Mouse (Mus musculus) Patski (cell line): ENCODE measurements around the gene Agps. TPM values are rescaled to one million over a fixed set of nuclear protein-coding genes. Genes with fewer than 3 reads are reported as not detected.
A peak's percentile ranks its signal among the peaks of the same experiment; 100 is the strongest.

Experiments used
- ATAC-seq: fragments of 100-300 bp; one replicate; pipeline ENCODE4 v1.8.0; 2021
- CTCF ChIA-PET: fragments of 350-600 bp; sonication (Branson Sonifier 250); formaldehyde crosslinking; loops from one replicate; lab custom pipeline; 2022; ENCODE audit warnings: inconsistent platforms; lab: Charles Lee
- POLR2A ChIA-PET: fragments of 350-600 bp; sonication (Branson Sonifier 250); formaldehyde crosslinking; loops from one replicate; lab custom pipeline; 2022; ENCODE audit warnings: antibody characterized with exemption, inconsistent platforms; lab: Charles Lee
- DNase-seq: peaks from one replicate; pipeline ENCODE4 v3.0.0-alpha.2; 2011; ENCODE audit warnings: low read depth, low spot score
- H3K27me3 ChIP-seq: fragments of 371-371 bp; one replicate; pipeline ENCODE4 v1.5.1; 2021
- CTCF ChIP-seq: fragments of 100-300 bp; IDR thresholded peaks from one replicate; pipeline ENCODE4 v1.5.1; 2021
- in situ Hi-C: fragments of 300-500 bp; cut with MboI; formaldehyde crosslinking; loops from 3 replicates; pipeline ENCODE4 v1.11.1; 2018; ENCODE audit warnings: low pct_unique_long_range_greater_than_20kb, mixed read lengths
- polyA plus RNA-seq: library from polyadenylated mRNA; unstranded; gene quantifications from one replicate; pipeline ENCODE4 v1.2.3, GENCODE M21; 2021

The Agps gene
- polyA plus RNA-seq, result 37.0 TPM

- CTCF ChIA-PET, result no interaction called here
- POLR2A ChIA-PET, result interaction anchor here (0.5 to 0.6 kb wide), 2 partner anchors 195 to 907 kb away, joined by 3 to 5 read pairs; no protein-coding TSS in a partner anchor
- ATAC-seq (peak; percentile 93), DNase-seq (no peak)
- TF ChIP-seq CTCF, result no peak
- in situ Hi-C loops, result no loop called here
- no peaks in the 10 kb centered on the region for H3K27me3 ChIP-seq
Observed at GRCm38 (mm10) chr2:75831881-75832633, at the start of gene Agps. Gene Agps, plus strand, starts transcription at chr2:75832177.

DNA sequence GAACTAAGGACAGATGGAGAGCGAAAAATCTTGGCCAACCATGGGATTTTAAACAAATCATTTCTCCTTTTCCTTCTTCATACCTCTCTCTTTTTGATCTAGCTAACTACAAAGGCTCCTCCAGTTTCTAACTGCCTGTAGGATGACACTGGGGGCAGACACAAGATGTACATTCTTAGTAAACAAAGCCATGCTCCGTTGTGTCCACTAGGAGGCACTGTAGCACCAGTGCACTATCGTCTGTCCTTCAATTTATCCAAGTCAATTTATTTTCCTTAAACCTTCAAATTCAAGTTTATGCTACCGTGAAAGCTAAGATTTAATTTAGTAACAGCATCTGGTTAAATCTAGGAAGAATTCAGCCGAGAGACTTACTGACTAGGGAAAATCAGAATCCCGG, 45.9 kb upstream of the Agps start:
- POLR2A ChIA-PET, result interaction anchor here (0.6 kb wide), 1 partner anchor 78 kb away, joined by 3 read pairs; no protein-coding TSS in a partner anchor
- CTCF ChIA-PET, result interaction anchor here (0.6 to 3.1 kb wide), 27 partner anchors 9 to 191 kb away, joined by 3 to 16 read pairs (median 4); no protein-coding TSS in a partner anchor
- DNase-seq, result no peak
- no peaks in the 10 kb centered on the region for H3K27me3 ChIP-seq
- in situ Hi-C loops, result loop anchor here (5.0 kb wide), 2 partner anchors 61 to 96 kb away; no protein-coding TSS in a partner anchor
- ATAC-seq, result no peak
- TF ChIP-seq CTCF, result peak; percentile 91

GRCm38 (mm10) chr2:75788511-75788910, 43.5 kb upstream of the Agps start:
- ATAC-seq, result no peak
- H3K27me3 ChIP-seq, result no peaks in the 10 kb centered on the region
- in situ Hi-C loops, result loop anchor here (5.0 kb wide), 2 partner anchors 59 to 94 kb away; no protein-coding TSS in a partner anchor
- CTCF ChIA-PET, result interaction anchor here (1.2 to 1.3 kb wide), 2 partner anchors 58 to 67 kb away, joined by 4 read pairs; no protein-coding TSS in a partner anchor
- DNase-seq, result no peak
- POLR2A ChIA-PET, result no interaction called here
- no peak for TF ChIP-seq CTCF

- ATAC-seq, result no peak
- ChIA-PET POLR2A (no interaction called here), CTCF (interaction anchor here (0.9 kb wide), 1 partner anchor 11 kb away, joined by 4 read pairs; no protein-coding TSS in a partner anchor)
- in situ Hi-C loops, result loop anchor here (5.0 kb wide), 4 partner anchors 57 to 282 kb away; no protein-coding TSS in a partner anchor
- DNase-seq, result no peak
- TF ChIP-seq CTCF, result no peak
- H3K27me3 ChIP-seq, result no peaks in the 10 kb centered on the region
Observed at GRCm38 (mm10) chr2:75789959-75790523, 41.9 kb upstream of the Agps start.

DNA sequence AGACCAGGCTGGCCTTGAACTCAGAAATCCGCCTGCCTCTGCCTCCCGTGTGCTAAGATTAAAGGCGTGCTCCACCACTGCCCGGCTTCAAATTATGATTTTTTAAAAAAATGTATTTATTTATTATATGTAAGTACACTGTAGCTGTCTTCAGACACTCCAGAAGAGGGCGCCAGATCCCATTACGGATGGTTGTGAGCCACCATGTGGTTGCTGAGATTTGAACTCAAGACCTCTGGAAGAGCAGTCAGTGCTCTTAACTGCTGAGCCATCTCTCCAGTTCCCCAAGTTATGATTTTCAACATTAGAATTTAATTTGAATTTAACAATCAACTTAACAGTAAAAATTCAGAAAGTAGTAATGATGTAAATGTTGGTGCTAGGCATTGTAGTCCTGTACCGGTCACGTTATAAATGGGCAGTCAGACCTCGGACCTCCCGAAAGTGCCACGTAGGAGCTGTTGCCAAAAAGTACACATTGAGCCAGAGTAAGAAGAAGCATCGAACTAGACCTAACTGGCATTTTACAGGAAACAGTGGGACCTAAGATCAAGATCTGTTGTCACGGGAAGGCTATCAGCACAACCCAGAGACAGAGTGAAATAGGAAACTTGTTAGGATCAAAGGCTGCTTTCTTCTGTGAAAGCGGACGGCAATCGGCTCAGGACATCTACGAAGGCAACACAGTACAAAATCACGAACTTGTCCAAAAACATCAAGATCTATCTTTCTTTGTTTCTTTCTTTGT, 40.2 kb upstream of the Agps start:
- in situ Hi-C loops, result loop anchor here (5.0 kb wide), 2 partner anchors 181 to 281 kb away; no protein-coding TSS in a partner anchor
- ChIA-PET CTCF (no interaction called here), POLR2A (no interaction called here)
- peak; percentile 54 for TF ChIP-seq CTCF
- ATAC-seq (no peak), DNase-seq (no peak)
- no peaks in the 10 kb centered on the region for H3K27me3 ChIP-seq

DNA sequence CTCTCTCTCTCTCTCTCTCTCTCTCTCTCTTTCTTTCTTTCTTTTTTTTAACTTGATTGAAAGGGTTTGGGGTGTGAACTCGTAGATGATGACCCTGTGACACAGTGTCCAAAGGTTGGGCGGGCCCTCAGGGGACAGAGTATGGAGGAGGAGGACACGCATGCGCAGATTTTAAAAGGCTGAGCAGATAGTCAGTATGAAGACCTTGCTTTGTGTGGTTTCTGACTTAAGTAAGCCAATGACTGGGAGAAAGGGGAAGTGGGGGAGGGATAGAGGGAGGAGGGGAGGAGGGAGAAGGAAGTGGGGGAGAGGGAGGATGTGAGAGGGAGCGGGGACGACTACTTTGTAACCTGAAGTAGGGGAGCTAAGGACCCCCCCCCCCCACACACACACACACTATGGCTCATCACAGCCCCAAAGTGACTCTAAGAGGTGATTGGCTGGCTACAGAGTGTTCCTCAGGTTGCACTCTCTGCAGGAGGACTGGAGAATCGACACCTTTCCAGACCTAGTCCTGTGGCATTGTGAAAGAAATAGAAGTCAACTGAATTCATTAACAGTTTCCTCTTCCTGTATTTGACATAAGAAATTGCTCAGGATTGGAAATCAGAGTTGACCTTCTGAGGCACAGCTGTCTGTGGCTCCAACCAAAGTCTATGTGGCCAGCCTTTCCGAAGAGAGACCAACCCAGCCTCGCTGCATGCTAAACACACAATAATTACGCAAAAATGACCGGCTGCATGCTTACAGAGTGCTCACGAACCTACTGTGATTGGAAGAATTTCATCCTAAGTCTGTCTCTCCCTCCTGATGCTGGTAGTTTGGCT, 39.4 kb upstream of the Agps start:
- ATAC-seq (no peak), DNase-seq (no peak)
- CTCF ChIA-PET, result no interaction called here
- in situ Hi-C loops, result loop anchor here (5.0 kb wide), 2 partner anchors 180 to 280 kb away; no protein-coding TSS in a partner anchor
- no peaks in the 10 kb centered on the region for H3K27me3 ChIP-seq
- no peak for TF ChIP-seq CTCF
- POLR2A ChIA-PET, result no interaction called here

- CTCF ChIA-PET, result no interaction called here
- DNase-seq (no peak), ATAC-seq (no peak)
- no peak for TF ChIP-seq CTCF
- POLR2A ChIA-PET, result interaction anchor here (0.6 kb wide), 1 partner anchor 51 kb away, joined by 3 read pairs; no protein-coding TSS in a partner anchor
- no peaks in the 10 kb centered on the region for H3K27me3 ChIP-seq
- in situ Hi-C loops, result no loop called here
Observed at GRCm38 (mm10) chr2:75796181-75796580, 35.8 kb upstream of the Agps start.

- ATAC-seq, result no peak
- no peaks in the 10 kb centered on the region for H3K27me3 ChIP-seq
- no peak for DNase-seq
- ChIA-PET POLR2A (no interaction called here), CTCF (interaction anchor here (0.8 to 1.9 kb wide), 4 partner anchors 12 to 49 kb away, joined by 3 to 4 read pairs (median 4); no protein-coding TSS in a partner anchor)
- no peak for TF ChIP-seq CTCF
- in situ Hi-C loops, result no loop called here
Observed at GRCm38 (mm10) chr2:75798434-75798970, 33.5 kb upstream of the Agps start.

- no peaks in the 10 kb centered on the region for H3K27me3 ChIP-seq
- no peak for TF ChIP-seq CTCF
- POLR2A ChIA-PET, result no interaction called here
- in situ Hi-C loops, result no loop called here
- CTCF ChIA-PET, result interaction anchor here (2.5 kb wide), 1 partner anchor 20 kb away, joined by 5 read pairs; no protein-coding TSS in a partner anchor
- ATAC-seq, result no peak
- DNase-seq, result no peak
Observed at GRCm38 (mm10) chr2:75805767-75806166, 26.2 kb upstream of the Agps start.
